Mouse (Mus musculus): ENCODE results near the gene Epb41l1. TPM values are rescaled to one million over a fixed set of nuclear protein-coding genes. Genes with fewer than 3 reads are reported as not detected.

Gene Epb41l1
- total and polyA plus RNA-seq, 2 experiments from 2014 or later: 12.7 to 261 TPM

DNA sequence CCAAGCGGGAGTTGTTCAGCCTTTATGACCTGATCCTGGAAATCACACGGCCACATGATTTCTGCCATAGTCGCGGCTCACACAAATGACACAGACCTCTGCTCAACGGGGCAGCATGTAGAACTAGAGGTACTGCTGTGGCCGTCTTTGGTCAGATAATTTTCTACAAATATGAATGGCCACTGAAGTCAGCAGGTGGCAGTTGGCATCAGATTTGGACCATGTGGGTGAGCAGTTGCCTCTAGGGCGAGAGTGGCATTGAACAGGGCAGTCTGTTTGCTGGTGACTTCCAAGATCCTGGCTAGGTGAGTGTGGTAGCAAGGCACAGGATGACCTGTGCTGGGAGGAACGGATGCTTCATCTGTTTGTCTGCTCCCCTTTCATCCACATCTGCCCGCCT lies 168.8 kb downstream of the Epb41l1 start:
- H3K9ac ChIP-seq (replicated peaks; ENCODE audit: low read length, poor library complexity, severe bottlenecking): no peak overlapping the region
- ATAC-seq (ENCODE audit: low FRiP score) (no peak), DNase-seq (ENCODE audit: low spot score) (no peak)
- H3K4me1 ChIP-seq (ENCODE audit: insufficient read depth, low read length): peaks cover 10% of the 10 kb centered on the region
- TF ChIP-seq CTCF (IDR thresholded peaks at IDR 0.05): no peak
- no peak overlapping the region for H3K4me2 ChIP-seq (ENCODE audit: low read depth, low read length, poor library complexity, severe bottlenecking)
- WGBS: 92% methylated on average over 9 of the region's 9 CpGs
- H3K4me3 ChIP-seq (ENCODE audit: low read depth, low read length): no peak overlapping the region
- H3K9me3 ChIP-seq (ENCODE audit: low read length): no peaks in the 10 kb centered on the region
- H3K27me3 ChIP-seq (ENCODE audit: insufficient read depth, low read length): no peaks in the 10 kb centered on the region
- no peaks in the 10 kb centered on the region for H3K36me3 ChIP-seq (ENCODE audit: insufficient read depth, low read length)
- no peak overlapping the region for H3K27ac ChIP-seq (ENCODE audit: low read depth, low read length)

Small RNA genes within 50 kb of the gene (microRNA-seq; reads per million reads assigned to microRNA genes)
- not detected for gene Gm22758 (ENCODE audit: borderline number of aligned reads)

Other genes with a start within 250 kb of the Epb41l1 start
- gene Rbm39, start 240.7 kb upstream of the Epb41l1 start, total RNA-seq (2014; rRNA removed): 234 and 372 TPM in 2 replicates
- 387 and 466 TPM in 2 replicates for gene Rbm39, start 240.7 kb upstream of the Epb41l1 start, polyA plus RNA-seq (2015; fragmentation: Nextera tagmentation; extraction: Ambion mirVana)
- 27.6 and 37.4 TPM in 2 replicates for gene Phf20, start 224.4 kb upstream of the Epb41l1 start, total RNA-seq (2014; rRNA removed)
- 108 and 116 TPM in 2 replicates for gene Phf20, start 224.4 kb upstream of the Epb41l1 start, polyA plus RNA-seq (2015; fragmentation: Nextera tagmentation; extraction: Ambion mirVana)
- 3.2 and 3.3 TPM in 2 replicates for gene Cnbd2, start 108.6 kb upstream of the Epb41l1 start, total RNA-seq (2014; rRNA removed)
- gene Cnbd2, start 108.6 kb upstream of the Epb41l1 start, polyA plus RNA-seq (2015; fragmentation: Nextera tagmentation; extraction: Ambion mirVana): 8.9 and 10.0 TPM in 2 replicates
- gene Scand1, start 108.2 kb upstream of the Epb41l1 start, total RNA-seq (2014; rRNA removed): 268 and 307 TPM in 2 replicates
- gene Scand1, start 108.2 kb upstream of the Epb41l1 start, polyA plus RNA-seq (2015; fragmentation: Nextera tagmentation; extraction: Ambion mirVana): 132 and 145 TPM in 2 replicates
- 49.1 and 53.5 TPM in 2 replicates for gene Aar2, start 126.7 kb downstream of the Epb41l1 start, total RNA-seq (2014; rRNA removed)
- 42.0 and 44.5 TPM in 2 replicates for gene Aar2, start 126.7 kb downstream of the Epb41l1 start, polyA plus RNA-seq (2015; fragmentation: Nextera tagmentation; extraction: Ambion mirVana)
- 188 and 246 TPM in 2 replicates for gene Dlgap4, start 192.8 kb downstream of the Epb41l1 start, total RNA-seq (2014; rRNA removed)
- 224 and 240 TPM in 2 replicates for gene Dlgap4, start 192.8 kb downstream of the Epb41l1 start, polyA plus RNA-seq (2015; fragmentation: Nextera tagmentation; extraction: Ambion mirVana)

Data from midbrain, postnatal 0 days (tissue).